24 mouse cellular contexts compared by ENCODE assay signal in the genomic region with DNA sequence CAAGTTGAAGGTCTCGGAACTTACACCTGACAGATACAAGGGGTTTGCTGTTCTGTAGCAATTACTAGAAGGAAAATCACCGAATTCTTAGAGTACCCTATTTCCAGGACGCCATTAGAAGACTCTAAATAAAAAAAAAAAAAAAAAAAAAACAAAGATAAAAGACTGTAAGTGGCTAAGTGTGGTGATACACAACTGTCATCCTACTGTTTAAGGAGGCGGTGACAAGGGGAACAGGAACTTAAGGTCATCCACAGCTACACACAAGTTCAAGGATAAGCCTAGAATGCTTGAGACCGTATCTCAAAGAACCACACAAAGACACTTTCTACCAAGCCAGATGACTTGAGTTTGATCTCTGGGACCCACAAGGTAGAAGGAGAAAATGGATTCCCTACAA.
"Had no signal": no experiment of that assay in that cellular context is flagged by ENCODE, and none has a peak within 500 bp of the region (broad histone marks: within the 10 kb centered on the region; RNA-seq: fewer than 3 reads in every experiment).

No protein-coding gene starts in this region.

- H3K4me3 ChIP-seq: embryonic facial prominence, embryonic 10.5 days; embryonic facial prominence, embryonic 12.5 days; embryonic facial prominence, embryonic 13.5 days; embryonic facial prominence, embryonic 15.5 days; erythroblast, embryonic 14.5 days; forebrain, embryonic 10.5 days; forebrain, embryonic 12.5 days; forebrain, embryonic 13.5 days; forebrain, embryonic 15.5 days; heart, adult 2 months had no signal

- H3K9ac ChIP-seq: embryonic facial prominence, embryonic 12.5 days; embryonic facial prominence, embryonic 13.5 days; embryonic facial prominence, embryonic 15.5 days; forebrain, embryonic 12.5 days; forebrain, embryonic 13.5 days; forebrain, embryonic 15.5 days; forebrain, postnatal 0 days had no signal

- H3K27ac ChIP-seq: embryonic facial prominence, embryonic 10.5 days; embryonic facial prominence, embryonic 12.5 days; embryonic facial prominence, embryonic 13.5 days; embryonic facial prominence, embryonic 15.5 days; forebrain, embryonic 10.5 days; forebrain, embryonic 12.5 days; gastrocnemius, adult 2 months; heart, adult 2 months had no signal

- H3K27me3 ChIP-seq: forebrain, embryonic 12.5 days; forebrain, embryonic 13.5 days; forebrain, embryonic 15.5 days had no signal

- H3K36me3 ChIP-seq: embryonic facial prominence, embryonic 12.5 days; embryonic facial prominence, embryonic 13.5 days; embryonic facial prominence, embryonic 15.5 days; forebrain, embryonic 12.5 days; forebrain, embryonic 15.5 days had no signal

- ATAC-seq: forebrain, embryonic 13.5 days had no signal

- H3K9me3 ChIP-seq: embryonic facial prominence, embryonic 10.5 days; embryonic facial prominence, embryonic 12.5 days; embryonic facial prominence, embryonic 13.5 days; embryonic facial prominence, embryonic 15.5 days; forebrain, embryonic 10.5 days; forebrain, embryonic 12.5 days; forebrain, embryonic 13.5 days; forebrain, embryonic 15.5 days had no signal

- DNase-seq: cerebellum, adult 9-11 months; cerebellum, postnatal 10 days; cerebellum, postnatal 14 days; cerebellum, postnatal 25 days; cerebellum, postnatal 36 days; embryo, embryonic 11 days; gastrocnemius, adult 2 months; gastrocnemius, postnatal 10 days; gastrocnemius, postnatal 14 days; gastrocnemius, postnatal 25 days; gastrocnemius, postnatal 36 days; heart, adult 11 months; heart, adult 18-20 months; heart, adult 2 months had no signal
